1 mouse cellular context compared by ENCODE assay signal in genomic region chr5:23824171-23824733, GRCm38 (mm10).
A peak's percentile ranks its signal among the peaks of the same experiment; 100 is the strongest.
TF ChIP-seq lines count a peak whose summit lies in the region.

No protein-coding gene starts in this region.

TF ChIP-seq in MEL, 35 proteins besides CTCF, POLR2A, EP300 and RAD21 (continued from another document):
- TF ChIP-seq ZNF384 (IDR thresholded peaks at IDR 0.05; ENCODE audit: low read depth, low read length), result no peak
- no peak for TF ChIP-seq MAFK (IDR thresholded peaks at IDR 0.05; ENCODE audit: borderline replicate concordance, low read depth, low read length)
- no peak for TF ChIP-seq ZMIZ1 (IDR thresholded peaks at IDR 0.05; ENCODE audit: low read depth, low read length)
- TF ChIP-seq MAZ (IDR thresholded peaks at IDR 0.05; ENCODE audit: low read depth, low read length), result no peak
- no peak for TF ChIP-seq TCF12 (IDR thresholded peaks at IDR 0.05; ENCODE audit: low read depth, low read length)
- no peak for TF ChIP-seq POLR2AphosphoS2 (IDR thresholded peaks at IDR 0.05; ENCODE audit: low read length)
- no peak for TF ChIP-seq JUND (IDR thresholded peaks at IDR 0.05; ENCODE audit: low read depth, low read length)
- TF ChIP-seq USF2 (IDR thresholded peaks at IDR 0.05; ENCODE audit: borderline replicate concordance in 1 of 2, insufficient read depth in 1 of 2, low read depth in 1 of 2, low read length in 2 of 2), result peak in 1 of 2 experiments; percentile 44; a peak in 1 of 4 replicates
- no peak for TF ChIP-seq TAL1 (IDR thresholded peaks at IDR 0.05; ENCODE audit: low read length)
- TF ChIP-seq CHD1 (IDR thresholded peaks at IDR 0.05; ENCODE audit: low read depth, low read length), result no peak
- TF ChIP-seq CHD2 (IDR thresholded peaks at IDR 0.05; ENCODE audit: low read length), result no peak
- TF ChIP-seq BHLHE40 (IDR thresholded peaks at IDR 0.05; ENCODE audit: borderline replicate concordance, low read depth, low read length), result 0 out of 2 replicates have a peak, but pooled peaks have one; percentile 31
- no peak for TF ChIP-seq GABPA (IDR thresholded peaks at IDR 0.05; ENCODE audit: low read depth, low read length)
- TF ChIP-seq RCOR1 (IDR thresholded peaks at IDR 0.05; ENCODE audit: low read depth, low read length), result no peak
- no peak for TF ChIP-seq ELF1 (IDR thresholded peaks at IDR 0.05; ENCODE audit: low read depth, low read length)
- TF ChIP-seq UBTF (IDR thresholded peaks at IDR 0.05; ENCODE audit: borderline replicate concordance, insufficient read depth, low read depth, low read length), result no peak
- no peak for TF ChIP-seq MXI1 (IDR thresholded peaks at IDR 0.05; ENCODE audit: low read depth, low read length)
- TF ChIP-seq SMC3 (IDR thresholded peaks at IDR 0.05; ENCODE audit: low read depth, low read length), result no peak
- TF ChIP-seq ETS1 (IDR thresholded peaks at IDR 0.05; ENCODE audit: low read depth, low read length), result no peak
- no peak for TF ChIP-seq TBP (IDR thresholded peaks at IDR 0.05; ENCODE audit: low read depth, low read length)
- no peak for TF ChIP-seq KAT2A (conservative IDR thresholded peaks at IDR 0.05; ENCODE audit: low read depth, low read length)
- no peak for TF ChIP-seq MYC (IDR thresholded peaks at IDR 0.05; ENCODE audit: low read depth, low read length)
